Mouse (Mus musculus) cerebellum, adult 2 months (tissue): ENCODE results near the gene Bach2.

Experiments
- CTCF ChIP-seq: fragments of 200-500 bp; IDR thresholded peaks from 2 replicates; pipeline ENCODE4 v1.5.1; 2011; ENCODE audit warnings: low read depth, mild to moderate bottlenecking, control low read depth, low read length, moderate library complexity, borderline replicate concordance; ENCODE audit not compliant: insufficient read depth
- POLR2A ChIP-seq: fragments of 200-500 bp; IDR thresholded peaks from 2 replicates; pipeline ENCODE4 v1.6.1; 2011; ENCODE audit warnings: low read length, control low read depth, borderline replicate concordance; ENCODE audit not compliant: insufficient read depth

DNA sequence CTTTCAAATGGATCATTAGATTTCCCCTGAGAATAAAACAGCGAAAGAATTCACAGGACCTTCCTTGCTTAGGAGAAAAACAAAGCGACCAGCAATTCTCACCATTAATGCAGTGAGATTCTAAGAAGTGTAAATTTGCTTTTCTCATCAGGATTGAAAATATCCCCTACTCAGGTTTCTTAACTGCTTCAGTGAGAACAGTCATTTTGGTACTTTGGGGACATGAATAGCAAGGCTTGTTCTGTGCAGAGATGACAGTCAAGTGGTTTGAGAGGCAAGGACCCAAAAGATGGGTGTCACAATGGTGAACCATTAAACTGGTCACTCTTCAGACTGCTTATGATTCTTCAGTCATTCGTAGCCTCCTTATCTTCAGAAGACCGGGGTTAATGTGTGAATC lies 263.6 kb downstream of the Bach2 start:
- TF ChIP-seq POLR2A (no peak), CTCF (no peak)
